Mouse (Mus musculus): ENCODE results near the gene C1qa.

GRCm38 (mm10) chr4:136937344-136937743, 38.7 kb upstream of the C1qa start:
- TF ChIP-seq CTCF (IDR thresholded peaks at IDR 0.05; ENCODE audit: insufficient read depth, low read length) (no peak), POLR2A (IDR thresholded peaks at IDR 0.05; ENCODE audit: borderline replicate concordance, extremely low read depth, low read depth, low read length) (no peak)
